ENCODE assay signal across 7 mouse cellular contexts in the genomic region with DNA sequence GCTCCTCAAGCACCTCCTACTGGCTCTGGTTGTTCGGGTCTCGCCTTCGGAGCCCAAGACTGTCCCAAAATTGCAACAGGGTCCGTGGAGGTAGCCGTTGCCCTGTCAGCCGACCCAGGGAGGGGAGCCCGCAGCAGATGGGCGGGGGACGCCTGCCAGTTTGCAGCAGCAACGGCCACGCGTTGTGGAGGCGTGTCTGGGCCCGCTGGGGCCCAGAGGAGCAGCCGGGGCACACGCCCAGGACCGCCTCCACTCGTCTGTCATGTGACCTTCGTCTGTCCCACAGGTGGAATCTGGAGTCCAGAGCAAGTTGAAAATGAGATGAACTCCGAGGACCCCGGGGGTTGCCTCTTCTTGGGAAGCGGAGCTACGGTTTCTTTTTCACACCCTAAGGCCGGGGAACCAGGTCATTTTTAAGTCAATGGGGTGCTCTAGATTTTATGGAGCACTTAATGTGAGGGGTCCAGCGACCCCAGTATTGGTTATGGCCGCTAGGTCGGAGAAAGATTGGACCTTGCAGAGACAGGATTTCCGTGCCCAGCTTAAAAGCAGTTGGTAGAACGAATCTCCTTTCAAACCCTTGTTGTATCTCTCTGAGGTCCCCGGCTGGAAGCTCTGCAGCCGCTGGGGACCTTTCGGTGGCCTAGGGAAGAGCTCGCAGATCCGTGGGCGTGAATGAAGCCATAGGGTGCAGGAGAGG. TPM values are rescaled to one million over a fixed set of nuclear protein-coding genes. Genes with fewer than 3 reads are reported as not detected.
A peak's percentile ranks its signal among the peaks of the same experiment; 100 is the strongest.
DNase-seq lines count a peak whose midpoint lies in the region; ATAC-seq and TF ChIP-seq lines count a peak whose summit lies in the region.

A gene (plus strand): TSS at position 283 of the 700 bp plus-strand sequence.

- no peak for TF ChIP-seq CTCF in E14TG2a.4 (conservative IDR thresholded peaks at IDR 0.05; ENCODE audit: low read length)
- TF ChIP-seq CTCF in liver, embryonic 14.5 days (IDR thresholded peaks at IDR 0.05; ENCODE audit: low read depth), result no peak

- peak; percentile 19 to 25 for DNase-seq in B cell, adult 2 months
- peak; percentile 44 for DNase-seq in hindbrain, embryonic 11.5 days (ENCODE audit: low spot score)
- DNase-seq in liver, embryonic 14.5 days (ENCODE audit: low read depth in 3 of 3, low spot score in 3 of 3), result no peak
- no peak for DNase-seq in cerebellum, adult 11-12 months
- DNase-seq in urinary bladder, postnatal 25 days (ENCODE audit: low spot score), result no peak

- H3K4me2 ChIP-seq in hindbrain, embryonic 11.5 days (replicated peaks; ENCODE audit: low read depth, low read length), result peak within 1 kb of the TSS; percentile 22
- peak within 1 kb of the TSS; percentile 63 for H3K4me2 ChIP-seq in liver, embryonic 14.5 days (ENCODE audit: low read depth)
- H3K4me2 ChIP-seq in stomach, embryonic 15.5 days, result peak within 1 kb of the TSS; percentile 55

- peaks cover 62% of the 10 kb centered on the region for H3K27me3 ChIP-seq in E14TG2a.4 (ENCODE audit: insufficient read depth, low read length)
- H3K27me3 ChIP-seq in hindbrain, embryonic 11.5 days (ENCODE audit: control insufficient read depth, insufficient read depth, low read length), result peaks cover 61% of the 10 kb centered on the region
- H3K27me3 ChIP-seq in liver, embryonic 14.5 days (ENCODE audit: control insufficient read depth, insufficient read depth, low read length), result peaks cover 46% of the 10 kb centered on the region
- peaks cover 56% of the 10 kb centered on the region for H3K27me3 ChIP-seq in stomach, embryonic 15.5 days (replicated peaks)

- H3K36me3 ChIP-seq in E14TG2a.4 (ENCODE audit: insufficient read depth, low read length), result no peaks in the 10 kb centered on the region
- H3K36me3 ChIP-seq in hindbrain, embryonic 11.5 days (ENCODE audit: control insufficient read depth, insufficient read depth, low read length), result no peaks in the 10 kb centered on the region
- H3K36me3 ChIP-seq in liver, embryonic 14.5 days (replicated peaks; ENCODE audit: control insufficient read depth, insufficient read depth, low read depth), result no peaks in the 10 kb centered on the region
- H3K36me3 ChIP-seq in stomach, embryonic 15.5 days, result no peaks in the 10 kb centered on the region

- no peak within 1 kb of the TSS for H3K27ac ChIP-seq in hindbrain, embryonic 11.5 days (ENCODE audit: low read depth, low read length)
- no peak within 1 kb of the TSS for H3K27ac ChIP-seq in liver, embryonic 14.5 days
- no peak within 1 kb of the TSS for H3K27ac ChIP-seq in stomach, embryonic 15.5 days

- 0 out of 2 replicates have a peak, but pooled peaks have one; percentile 40 for ATAC-seq in hindbrain, embryonic 11.5 days (ENCODE audit: low FRiP score)
- peak; percentile 48; the same call in 1 of the 2 replicates for ATAC-seq in liver, embryonic 14.5 days (ENCODE audit: insufficient read depth)
- ATAC-seq in stomach, embryonic 15.5 days (ENCODE audit: insufficient read depth, low FRiP score, low read depth), result 0 out of 2 replicates have a peak, but pooled peaks have one; percentile 32

- TF ChIP-seq EP300 in liver, embryonic 14.5 days (IDR thresholded peaks at IDR 0.05; ENCODE audit: low read depth), result no peak

- H3K4me1 ChIP-seq in E14TG2a.4 (replicated peaks; ENCODE audit: low read depth, low read length), result peaks cover 43% of the 10 kb centered on the region
- peaks cover 10% of the 10 kb centered on the region for H3K4me1 ChIP-seq in hindbrain, embryonic 11.5 days (replicated peaks; ENCODE audit: control insufficient read depth, insufficient read depth, low read length)
- H3K4me1 ChIP-seq in liver, embryonic 14.5 days (replicated peaks; ENCODE audit: control insufficient read depth in 2 of 2, insufficient read depth in 2 of 2, low read length in 1 of 2), result peaks cover 3 to 6% of the 10 kb centered on the region in 2 experiments; a peak in 2 of 4 replicates
- H3K4me1 ChIP-seq in stomach, embryonic 15.5 days, result peaks cover 20% of the 10 kb centered on the region

- WGBS in hindbrain, embryonic 11.5 days, result 5% methylated on average over 35 of the region's 35 CpGs
- 3% methylated on average over 35 of the region's 35 CpGs for WGBS in liver, embryonic 14.5 days (ENCODE audit: insufficient replicate concordance)
- WGBS in stomach, embryonic 15.5 days, result 3% methylated on average over 35 of the region's 35 CpGs

- no peak within 1 kb of the TSS for H3K9ac ChIP-seq in hindbrain, embryonic 11.5 days (ENCODE audit: low read depth, low read length)
- H3K9ac ChIP-seq in liver, embryonic 14.5 days (replicated peaks), result no peak within 1 kb of the TSS
- no peak within 1 kb of the TSS for H3K9ac ChIP-seq in stomach, embryonic 15.5 days

- H3K4me3 ChIP-seq in E14TG2a.4 (replicated peaks; ENCODE audit: low read length), result peak within 1 kb of the TSS; percentile 79
- H3K4me3 ChIP-seq in hindbrain, embryonic 11.5 days (ENCODE audit: low read depth, low read length), result peak within 1 kb of the TSS; percentile 17; the same call in 1 of the 2 replicates
- peak within 1 kb of the TSS in 1 of 2 experiments; percentile 42; a peak in 2 of 4 replicates for H3K4me3 ChIP-seq in liver, embryonic 14.5 days (ENCODE audit: insufficient read depth in 1 of 2, low read depth in 2 of 2, low read length in 2 of 2)
- H3K4me3 ChIP-seq in stomach, embryonic 15.5 days (replicated peaks), result peak within 1 kb of the TSS; percentile 27

- H3K9me3 ChIP-seq in E14TG2a.4 (ENCODE audit: low read length), result peaks cover 14% of the 10 kb centered on the region
- H3K9me3 ChIP-seq in hindbrain, embryonic 11.5 days (ENCODE audit: control insufficient read depth, low read length), result no peaks in the 10 kb centered on the region
- no peaks in the 10 kb centered on the region for H3K9me3 ChIP-seq in liver, embryonic 14.5 days (ENCODE audit: control insufficient read depth, low read length)
- no peaks in the 10 kb centered on the region for H3K9me3 ChIP-seq in stomach, embryonic 15.5 days

RNA-seq across cellular contexts. Expression of the gene that starts here (rescaled TPM):
- polyA plus RNA-seq in hindbrain, embryonic 11.5 days (2014; fragmentation: Nextera tagmentation; extraction: Ambion mirVana), result 2.7 and 4.3 TPM in 2 replicates
- 0.01 and 0.02 TPM in 2 replicates for polyA plus RNA-seq in liver, embryonic 14.5 days (2012; rRNA removed)
- 0.05 TPM in 1 of 2 replicates, not detected in the other for polyA plus RNA-seq in liver, embryonic 14.5 days (2014; fragmentation: Nextera tagmentation; extraction: Ambion mirVana)
- polyA plus RNA-seq in stomach, embryonic 15.5 days (2015; fragmentation: Nextera tagmentation; extraction: Ambion mirVana), result 0.43 and 0.44 TPM in 2 replicates

Comparison
In these comparisons a context has a peak if more than half of its experiments do, and no peak if none do; other contexts are left out.
1. Peak in ATAC-seq and H3K4me2 ChIP-seq in liver, embryonic 14.5 days; RNA of the gene not detected or under 1 TPM.
2. Peak in ATAC-seq, H3K4me3 ChIP-seq and H3K4me2 ChIP-seq in stomach, embryonic 15.5 days; RNA of the gene not detected or under 1 TPM.
3. DNase-seq: peak in B cell, adult 2 months (2 of 2) and hindbrain, embryonic 11.5 days (single experiment); none in liver, embryonic 14.5 days (0 of 3), cerebellum, adult 11-12 months (single experiment) and urinary bladder, postnatal 25 days (single experiment).
4. Peak in every context shown above with its lines, with median percentiles within 50 percentile points of each other: ATAC-seq and H3K4me2 ChIP-seq.